Mouse (Mus musculus) embryonic fibroblast, embryonic 13.5 days (primary cell): ENCODE measurements around the gene Ntm.

Experiments used
- CTCF ChIP-seq: IDR thresholded peaks from 2 replicates; pipeline ENCODE4 v1.5.1; 2011; ENCODE audit warnings: mild to moderate bottlenecking, control low read depth, low read length, moderate library complexity, borderline replicate concordance; ENCODE audit not compliant: insufficient read depth
- POLR2A ChIP-seq: IDR thresholded peaks from 2 replicates; pipeline ENCODE4 v1.6.1; 2011; ENCODE audit warnings: low read depth, mild to moderate bottlenecking, control low read depth, low read length, moderate library complexity

- TF ChIP-seq CTCF (no peak), POLR2A (no peak)
Observed at GRCm38 (mm10) chr9:29247812-29248211, 715.1 kb downstream of the Ntm start.
